Mouse (Mus musculus) stomach, postnatal 0 days (tissue): ENCODE results near the gene Sema4g. TPM values are rescaled to one million over a fixed set of nuclear protein-coding genes. Genes with fewer than 3 reads are reported as not detected.
A peak's percentile ranks its signal among the peaks of the same experiment; 100 is the strongest.

Source experiments
- ATAC-seq: fragments of 200-750 bp; cut with Nextera tagmentation; 2 replicates; pipeline ENCODE4 v1.8.0; 2017; ENCODE audit not compliant: low FRiP score, low TSS enrichment
- DNase-seq: peaks from one replicate; pipeline ENCODE4 v3.0.0-alpha.2; 2016; ENCODE audit warnings: low spot score
- H3K27ac ChIP-seq: fragments of 300-500 bp; sonication (generic); replicated peaks from 2 replicates; pipeline ENCODE4 v1.5.1; 2014; ENCODE audit warnings: mild to moderate bottlenecking, control low read depth
- H3K27me3 ChIP-seq: fragments of 300-500 bp; sonication (generic); 2 replicates; pipeline ENCODE4 v1.6.1; 2014; ENCODE audit warnings: low read length; ENCODE audit not compliant: control insufficient read depth, insufficient read depth
- H3K36me3 ChIP-seq: fragments of 300-500 bp; sonication (generic); 2 replicates; pipeline ENCODE4 v1.6.1; 2014; ENCODE audit warnings: low read length, mixed read lengths; ENCODE audit not compliant: control insufficient read depth, insufficient read depth
- H3K4me1 ChIP-seq: fragments of 300-500 bp; sonication (generic); replicated peaks from 2 replicates; pipeline ENCODE4 v1.6.1; 2014; ENCODE audit warnings: antibody characterized with exemption; ENCODE audit not compliant: control insufficient read depth, insufficient read depth
- H3K4me2 ChIP-seq: fragments of 300-500 bp; sonication (generic); replicated peaks from 2 replicates; pipeline ENCODE4 v1.6.1; 2014; ENCODE audit warnings: low read depth, mild to moderate bottlenecking, control low read depth, moderate library complexity
- H3K4me3 ChIP-seq: fragments of 300-500 bp; sonication (generic); 2 replicates; pipeline ENCODE4 v1.5.1; 2014; ENCODE audit warnings: low read depth, low read length, control low read depth
- H3K9ac ChIP-seq: fragments of 300-500 bp; sonication (generic); 2 replicates; pipeline ENCODE4 v1.6.1; 2014; ENCODE audit warnings: mild to moderate bottlenecking, low read length, control low read depth, mixed read lengths
- H3K9me3 ChIP-seq: fragments of 300-500 bp; sonication (generic); 2 replicates; pipeline ENCODE4 v1.6.1; 2016; ENCODE audit warnings: low read length; ENCODE audit not compliant: control insufficient read depth
- CTCF ChIP-seq: IDR thresholded peaks from 2 replicates; pipeline ENCODE4 v1.5.1; 2016; ENCODE audit warnings: antibody characterized with exemption, low read depth, mild to moderate bottlenecking, moderate library complexity
- EP300 ChIP-seq: optimal IDR thresholded peaks from 2 replicates; pipeline ENCODE3; 2016; ENCODE audit warnings: antibody characterized with exemption
- WGBS: fragments of 180-500 bp; shearing (Covaris S2); extraction: QIAGEN DNeasy Blood & Tissue Kit; methylation state at CpG from one replicate; pipeline ENCODE4 v1.1.7; 2014; 5-methylcytosine and 5-hydroxymethylcytosine counted together
- polyA plus RNA-seq: library from polyadenylated mRNA; unstranded; fragments of >200 nt; fragmentation: Nextera tagmentation; extraction: Ambion mirVana; gene quantifications from 2 replicates; pipeline ENCODE4 v1.2.1, GENCODE M21; 2015

Sema4g gene
- polyA plus RNA-seq, 1 experiment from 2014 or later = 1.4 TPM

GRCm38 (mm10) chr19:44987851-44988250 is 1.1 kb upstream of the Sema4g start:
- ATAC-seq (no peak), DNase-seq (no peak)
- Histone ChIP-seq H3K4me1 (no peaks in the 10 kb centered on the region; the same call in 1 of the 2 replicates), H3K4me3 (no peak overlapping the region), H3K9ac (no peak overlapping the region), H3K27me3 (no peaks in the 10 kb centered on the region), H3K36me3 (no peaks in the 10 kb centered on the region; the same call in 1 of the 2 replicates), H3K27ac (no peak overlapping the region), H3K9me3 (no peaks in the 10 kb centered on the region), H3K4me2 (no peak overlapping the region)
- 54% methylated on average over 6 of the region's 6 CpGs for WGBS
- TF ChIP-seq CTCF (no peak), EP300 (no peak)

DNA sequence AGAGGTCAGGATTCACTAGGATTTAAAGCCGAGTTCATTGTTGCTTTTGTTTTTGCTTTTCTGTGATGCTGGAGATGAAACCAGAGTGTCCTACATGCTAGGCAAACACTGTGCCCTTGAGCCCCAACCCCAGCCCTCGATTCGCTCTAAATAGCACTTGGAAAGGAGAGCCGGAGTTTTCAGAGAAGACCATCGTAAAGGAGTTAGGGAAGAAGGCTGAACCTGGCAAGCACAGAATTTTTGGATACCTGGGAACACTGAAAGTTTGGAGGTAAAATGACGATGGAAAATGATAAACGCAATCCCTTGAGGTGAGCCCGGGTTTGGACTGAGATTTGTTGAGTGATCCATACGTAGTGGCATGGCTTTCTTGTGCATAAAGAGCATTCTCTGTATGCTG is 580 bp upstream of the Sema4g start:
- no peak overlapping the region for H3K27ac ChIP-seq

DNA sequence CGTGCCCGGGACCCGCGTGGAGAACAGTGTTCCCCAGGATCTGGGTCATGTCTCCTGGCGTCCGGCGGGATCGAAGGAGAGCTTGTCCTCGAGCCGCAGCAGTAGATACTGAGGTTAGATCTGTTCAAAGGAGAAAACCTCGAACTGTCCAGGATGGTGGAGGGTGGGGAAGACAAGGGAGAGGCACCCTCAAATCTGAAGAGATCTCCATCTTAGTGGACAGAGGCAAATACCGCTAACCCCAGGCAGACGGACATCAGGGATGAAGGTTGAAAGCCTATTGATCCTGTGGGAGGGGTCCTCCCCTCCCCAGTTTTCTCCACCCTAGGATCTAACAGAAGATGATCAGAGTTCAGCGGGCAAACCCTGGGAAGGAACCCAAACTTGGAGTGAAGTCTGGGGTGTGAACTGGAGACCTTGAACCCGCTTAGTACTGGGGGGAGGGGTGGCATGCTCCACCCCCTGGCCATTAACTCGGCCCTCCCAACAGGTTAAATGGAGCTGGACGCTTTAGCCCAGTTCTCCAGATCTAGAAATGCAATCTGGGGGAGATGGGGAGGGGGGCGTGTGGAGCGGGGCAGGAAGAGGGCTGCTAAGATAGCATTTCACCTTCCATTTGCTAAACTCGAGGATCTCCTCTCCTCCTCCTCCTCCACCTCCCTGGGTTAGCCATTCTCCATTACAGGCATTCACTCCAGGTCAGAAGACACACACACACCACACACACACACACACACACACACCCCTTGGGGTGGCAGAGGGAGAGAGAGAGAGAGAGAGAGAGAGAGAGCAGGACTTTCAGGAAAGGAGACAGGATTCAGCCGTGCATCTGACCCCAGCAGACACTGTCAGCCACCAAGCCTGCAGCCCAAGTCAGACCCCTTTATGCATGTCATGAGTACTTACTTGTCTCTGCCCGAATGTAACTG is 930 bp downstream of the Sema4g start:
- Histone ChIP-seq H3K4me3 (peak overlapping the region; percentile 61), H3K36me3 (no peaks in the 10 kb centered on the region), H3K4me1 (no peaks in the 10 kb centered on the region; the same call in 1 of the 2 replicates), H3K27me3 (no peaks in the 10 kb centered on the region), H3K27ac (0 out of 2 replicates have a peak overlapping the region, but pooled peaks have one; percentile 24), H3K9ac (peak overlapping the region; percentile 65), H3K9me3 (no peaks in the 10 kb centered on the region), H3K4me2 (peak overlapping the region; percentile 99)
- WGBS = 9% methylated on average over 22 of the region's 22 CpGs
- DNase-seq (no peak), ATAC-seq (no peak)
- TF ChIP-seq CTCF (no peak), EP300 (no peak)

More for the DNA sequence above, 580 bp upstream of the Sema4g start:
- ATAC-seq = no peak
- Histone ChIP-seq H3K4me1 (no peaks in the 10 kb centered on the region; the same call in 1 of the 2 replicates), H3K9ac (no peak overlapping the region), H3K9me3 (no peaks in the 10 kb centered on the region), H3K36me3 (no peaks in the 10 kb centered on the region; the same call in 1 of the 2 replicates), H3K4me2 (peak overlapping the region; percentile 99), H3K27me3 (no peaks in the 10 kb centered on the region), H3K4me3 (no peak overlapping the region)
- WGBS = 37% methylated on average over 9 of the region's 9 CpGs
- TF ChIP-seq EP300 (no peak), CTCF (no peak)
- no peak for DNase-seq

DNA sequence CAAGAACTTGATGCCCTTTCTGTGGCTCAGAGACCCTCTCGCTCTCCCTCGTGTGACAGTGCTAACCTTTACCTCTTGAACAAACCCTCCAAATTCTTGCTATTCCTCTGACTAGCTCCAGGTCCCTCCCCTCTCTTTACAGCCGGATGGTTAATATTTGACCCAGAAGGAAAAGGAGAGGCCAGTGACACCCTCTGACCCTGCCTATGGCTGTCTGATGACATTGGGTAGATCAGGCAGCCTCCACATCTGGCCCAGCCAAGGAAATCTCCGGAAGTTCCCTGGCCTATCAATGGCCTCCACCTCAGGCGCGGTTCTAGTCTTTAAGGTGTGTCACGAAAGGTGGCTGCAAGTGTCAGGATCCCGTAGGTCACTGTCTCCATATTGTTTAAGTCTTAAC is 2.1 kb downstream of the Sema4g start:
- Histone ChIP-seq H3K27ac (no peak overlapping the region), H3K4me2 (no peak overlapping the region), H3K27me3 (no peaks in the 10 kb centered on the region), H3K4me3 (no peak overlapping the region), H3K36me3 (no peaks in the 10 kb centered on the region), H3K4me1 (no peaks in the 10 kb centered on the region; the same call in 1 of the 2 replicates), H3K9ac (no peak overlapping the region), H3K9me3 (no peaks in the 10 kb centered on the region)
- TF ChIP-seq CTCF (no peak), EP300 (no peak)
- DNase-seq = no peak
- WGBS = 62% methylated on average over 8 of the region's 8 CpGs
- peak; percentile 24; the same call in 1 of the 2 replicates for ATAC-seq

GRCm38 (mm10) chr19:44992246-44992645 is 3.3 kb downstream of the Sema4g start:
- H3K4me1 ChIP-seq = no peaks in the 10 kb centered on the region; the same call in 1 of the 2 replicates
- H3K27ac ChIP-seq = no peak overlapping the region
- no peak overlapping the region for H3K4me3 ChIP-seq
- no peak overlapping the region for H3K9ac ChIP-seq
- DNase-seq (no peak), ATAC-seq (no peak)
- H3K36me3 ChIP-seq = no peaks in the 10 kb centered on the region
- H3K27me3 ChIP-seq = no peaks in the 10 kb centered on the region
- no peaks in the 10 kb centered on the region for H3K9me3 ChIP-seq
- WGBS = 52% methylated on average over 7 of the region's 7 CpGs
- no peak overlapping the region for H3K4me2 ChIP-seq
- TF ChIP-seq CTCF (no peak), EP300 (no peak)

DNA sequence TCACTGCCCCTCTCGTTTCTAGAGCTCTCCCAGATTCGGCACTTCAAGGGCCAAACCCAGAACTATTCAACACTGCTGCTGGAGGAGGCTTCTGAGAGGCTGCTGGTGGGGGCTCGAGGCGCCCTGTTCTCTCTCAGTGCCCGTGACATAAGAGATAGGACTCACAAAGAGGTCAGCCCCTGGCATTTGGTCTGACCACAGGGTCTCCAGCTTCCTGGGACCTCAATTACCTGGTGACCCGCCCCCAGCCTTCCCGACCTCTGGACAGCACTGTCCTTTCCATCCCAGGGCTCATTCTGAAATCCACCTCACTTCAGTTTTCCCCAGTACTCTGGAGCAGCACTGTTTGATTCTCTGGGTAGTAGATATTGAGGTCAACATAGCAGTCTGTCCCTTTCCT is 3.8 kb downstream of the Sema4g start:
- no peaks in the 10 kb centered on the region for H3K27me3 ChIP-seq
- no peak for DNase-seq
- no peak overlapping the region for H3K9ac ChIP-seq
- H3K27ac ChIP-seq = no peak overlapping the region
- TF ChIP-seq EP300 (no peak), CTCF (no peak)
- no peak overlapping the region for H3K4me2 ChIP-seq
- ATAC-seq = no peak
- no peaks in the 10 kb centered on the region for H3K9me3 ChIP-seq
- WGBS = 73% methylated on average over 7 of the region's 7 CpGs
- H3K4me3 ChIP-seq = no peak overlapping the region
- no peaks in the 10 kb centered on the region for H3K36me3 ChIP-seq
- no peaks in the 10 kb centered on the region; the same call in 1 of the 2 replicates for H3K4me1 ChIP-seq
